Mouse (Mus musculus) Patski (cell line): ENCODE data around the gene Chuk. TPM values are rescaled to one million over a fixed set of nuclear protein-coding genes. Genes with fewer than 3 reads are reported as not detected.

Experiments used
- ATAC-seq: fragments of 100-300 bp; one replicate; pipeline ENCODE4 v1.8.0; 2021
- CTCF ChIA-PET: fragments of 350-600 bp; sonication (Branson Sonifier 250); formaldehyde crosslinking; loops from one replicate; lab custom pipeline; 2022; ENCODE audit warnings: inconsistent platforms; lab: Charles Lee
- POLR2A ChIA-PET: fragments of 350-600 bp; sonication (Branson Sonifier 250); formaldehyde crosslinking; loops from one replicate; lab custom pipeline; 2022; ENCODE audit warnings: antibody characterized with exemption, inconsistent platforms; lab: Charles Lee
- DNase-seq: peaks from one replicate; pipeline ENCODE4 v3.0.0-alpha.2; 2011; ENCODE audit warnings: low read depth, low spot score
- H3K27me3 ChIP-seq: fragments of 371-371 bp; one replicate; pipeline ENCODE4 v1.5.1; 2021
- CTCF ChIP-seq: fragments of 100-300 bp; IDR thresholded peaks from one replicate; pipeline ENCODE4 v1.5.1; 2021
- in situ Hi-C: fragments of 300-500 bp; cut with MboI; formaldehyde crosslinking; loops from 3 replicates; pipeline ENCODE4 v1.11.1; 2018; ENCODE audit warnings: low pct_unique_long_range_greater_than_20kb, mixed read lengths
- polyA plus RNA-seq: library from polyadenylated mRNA; unstranded; gene quantifications from one replicate; pipeline ENCODE4 v1.2.3, GENCODE M21; 2021

Gene Chuk
- polyA plus RNA-seq, 1 experiment from 2014 or later, result 62.1 TPM

GRCm38 (mm10) chr19:44107661-44108521 is 611 bp upstream of the Chuk start:
- ChIA-PET POLR2A (interaction anchor here (0.6 kb wide), 1 partner anchor 548 kb away, joined by 8 read pairs; no protein-coding TSS in a partner anchor), CTCF (no interaction called here)
- in situ Hi-C loops, result no loop called here
- DNase-seq (no peak), ATAC-seq (peak; percentile 17)
- no peak for TF ChIP-seq CTCF
- no peaks in the 10 kb centered on the region for H3K27me3 ChIP-seq

GRCm38 (mm10) chr19:44104393-44104792 is 2.9 kb downstream of the Chuk start:
- no peaks in the 10 kb centered on the region for H3K27me3 ChIP-seq
- ChIA-PET POLR2A (no interaction called here), CTCF (interaction anchor here (1.0 to 3.3 kb wide), 3 partner anchors 8 to 16 kb away, joined by 3 to 8 read pairs (median 7); no protein-coding TSS in a partner anchor)
- no peak for TF ChIP-seq CTCF
- DNase-seq, result no peak
- no peak for ATAC-seq
- in situ Hi-C loops, result no loop called here

- ChIA-PET POLR2A (interaction anchor here (1.4 kb wide), 1 partner anchor 11 kb away, joined by 6 read pairs; no protein-coding TSS in a partner anchor), CTCF (interaction anchor here (0.9 to 3.3 kb wide), 2 partner anchors 9 to 14 kb away, joined by 3 to 8 read pairs; no protein-coding TSS in a partner anchor)
- DNase-seq (no peak), ATAC-seq (no peak)
- no peaks in the 10 kb centered on the region for H3K27me3 ChIP-seq
- no peak for TF ChIP-seq CTCF
- in situ Hi-C loops, result no loop called here
These were observed 4.3 kb downstream of the Chuk start for GRCm38 (mm10) chr19:44103001-44103400.

- in situ Hi-C loops, result no loop called here
- ATAC-seq, result no peak
- ChIA-PET CTCF (no interaction called here), POLR2A (no interaction called here)
- no peak for TF ChIP-seq CTCF
- H3K27me3 ChIP-seq, result no peaks in the 10 kb centered on the region
- DNase-seq, result no peak
These were observed 6.4 kb downstream of the Chuk start for GRCm38 (mm10) chr19:44100840-44101239.

GRCm38 (mm10) chr19:44086278-44086677 is 21.0 kb downstream of the Chuk start:
- ChIA-PET POLR2A (no interaction called here), CTCF (interaction anchor here (1.1 kb wide), 1 partner anchor 15 kb away, joined by 6 read pairs; no protein-coding TSS in a partner anchor)
- DNase-seq (no peak), ATAC-seq (no peak)
- in situ Hi-C loops, result no loop called here
- no peak for TF ChIP-seq CTCF
- H3K27me3 ChIP-seq, result no peaks in the 10 kb centered on the region

GRCm38 (mm10) chr19:44080920-44081319 is 26.4 kb downstream of the Chuk start:
- ATAC-seq (no peak), DNase-seq (no peak)
- POLR2A ChIA-PET, result no interaction called here
- in situ Hi-C loops, result no loop called here
- no peaks in the 10 kb centered on the region for H3K27me3 ChIP-seq
- no peak for TF ChIP-seq CTCF
- CTCF ChIA-PET, result interaction anchor here (1.3 kb wide), 1 partner anchor 17 kb away, joined by 3 read pairs; no protein-coding TSS in a partner anchor

GRCm38 (mm10) chr19:44080023-44080422 is 27.3 kb downstream of the Chuk start:
- no peak for TF ChIP-seq CTCF
- in situ Hi-C loops, result no loop called here
- ChIA-PET POLR2A (interaction anchor here (0.6 kb wide), 1 partner anchor 981 kb away, joined by 4 read pairs; no protein-coding TSS in a partner anchor), CTCF (interaction anchor here (0.9 to 1.0 kb wide), 2 partner anchors 13 to 15 kb away, joined by 3 read pairs; no protein-coding TSS in a partner anchor)
- no peak for DNase-seq
- no peak for ATAC-seq
- H3K27me3 ChIP-seq, result no peaks in the 10 kb centered on the region

- ATAC-seq, result no peak
These were observed 30.3 kb downstream of the Chuk start for GRCm38 (mm10) chr19:44077024-44077423.

GRCm38 (mm10) chr19:44076457-44076856 is 30.8 kb downstream of the Chuk start:
- DNase-seq (no peak), ATAC-seq (no peak)
- no peaks in the 10 kb centered on the region for H3K27me3 ChIP-seq
- TF ChIP-seq CTCF, result no peak
- ChIA-PET CTCF (interaction anchor here (1.0 kb wide), 1 partner anchor 8 kb away, joined by 3 read pairs; no protein-coding TSS in a partner anchor), POLR2A (no interaction called here)
- in situ Hi-C loops, result no loop called here

More at GRCm38 (mm10) chr19:44077024-44077423, 30.3 kb downstream of the Chuk start:
- no peaks in the 10 kb centered on the region for H3K27me3 ChIP-seq
- ChIA-PET CTCF (interaction anchor here (1.2 to 1.3 kb wide), 2 partner anchors 11 to 25 kb away, joined by 3 read pairs; no protein-coding TSS in a partner anchor), POLR2A (no interaction called here)
- in situ Hi-C loops, result no loop called here
- no peak for TF ChIP-seq CTCF
- no peak for DNase-seq

- no peaks in the 10 kb centered on the region for H3K27me3 ChIP-seq
- no peak for DNase-seq
- POLR2A ChIA-PET, result no interaction called here
- TF ChIP-seq CTCF, result no peak
- ATAC-seq, result no peak
- in situ Hi-C loops, result no loop called here
- CTCF ChIA-PET, result no interaction called here
These were observed 32.3 kb downstream of the Chuk start for GRCm38 (mm10) chr19:44074986-44075385.
